Mouse (Mus musculus) adrenal gland, adult 8-10 months (tissue): ENCODE data around the gene Parp9. TPM values are rescaled to one million over a fixed set of nuclear protein-coding genes. Genes with fewer than 3 reads are reported as not detected.
"Not testable (repeated sequence)": the region's sequence is repeated elsewhere in the genome, so short reads cannot be mapped to it uniquely, and the experiment has no call there.

Experiments
- DNase-seq: peaks from one replicate; pipeline ENCODE4 v3.0.0; 2022
- total RNA-seq, 4 experiments: library from RNA; stranded (reverse); gene quantifications; 2 replicates each; pipeline ENCODE4 v1.2.4; 2022

Gene Parp9
- total RNA-seq, 4 experiments from 2014 or later, result 13.3 to 19.8 (median 15.6) TPM

- not testable (repeated sequence) for DNase-seq
Observed at GRCm38 (mm10) chr16:35998852-35999251, 60.6 kb downstream of the Parp9 start.

- no peak for DNase-seq
Observed at GRCm38 (mm10) chr16:36008396-36008795, 70.1 kb downstream of the Parp9 start.

GRCm38 (mm10) chr16:36016335-36016734 is 78.1 kb downstream of the Parp9 start:
- DNase-seq, result no peak

Other genes with a start within 250 kb of the Parp9 start
- 10 to 100 TPM; 32.3 to 57.3 (median 43.9) TPM for gene Dirc2, start 169.1 kb upstream of the Parp9 start, total RNA-seq
- 1 to 10 TPM; 6.6 to 9.8 (median 7.8) TPM for gene Hspbap1, start 168.1 kb upstream of the Parp9 start, total RNA-seq
- gene Parp14, start 66.9 kb upstream of the Parp9 start, total RNA-seq, result 10 to 100 TPM; 11.7 to 16.3 (median 15.5) TPM
- gene Dtx3l, start 681 bp downstream of the Parp9 start, total RNA-seq, result 10 to 100 TPM in 2 of 4 experiments, 1 to 10 TPM in 2; 8.2 to 14.3 (median 11.2) TPM
- gene Kpna1, start 40.3 kb downstream of the Parp9 start, total RNA-seq, result 10 to 100 TPM; 63.4 to 91.0 (median 68.9) TPM
- 1 to 10 TPM; 4.2 to 6.8 (median 5.3) TPM for gene Wdr5b, start 102.7 kb downstream of the Parp9 start, total RNA-seq
- 100 to 1,000 TPM; 117 to 219 (median 160) TPM for gene Fam162a, start 133.1 kb downstream of the Parp9 start, total RNA-seq
- 10 to 100 TPM; 36.2 to 57.5 (median 40.1) TPM for gene Ccdc58, start 133.2 kb downstream of the Parp9 start, total RNA-seq
- gene Csta1, start 192.8 kb downstream of the Parp9 start, total RNA-seq, result not detected
- not detected for gene Stfa2l1, start 218.3 kb downstream of the Parp9 start, total RNA-seq
- not detected for gene Gm5483, start 245.7 kb downstream of the Parp9 start, total RNA-seq